Mouse (Mus musculus): ENCODE data around the gene Map2k5.

DNA sequence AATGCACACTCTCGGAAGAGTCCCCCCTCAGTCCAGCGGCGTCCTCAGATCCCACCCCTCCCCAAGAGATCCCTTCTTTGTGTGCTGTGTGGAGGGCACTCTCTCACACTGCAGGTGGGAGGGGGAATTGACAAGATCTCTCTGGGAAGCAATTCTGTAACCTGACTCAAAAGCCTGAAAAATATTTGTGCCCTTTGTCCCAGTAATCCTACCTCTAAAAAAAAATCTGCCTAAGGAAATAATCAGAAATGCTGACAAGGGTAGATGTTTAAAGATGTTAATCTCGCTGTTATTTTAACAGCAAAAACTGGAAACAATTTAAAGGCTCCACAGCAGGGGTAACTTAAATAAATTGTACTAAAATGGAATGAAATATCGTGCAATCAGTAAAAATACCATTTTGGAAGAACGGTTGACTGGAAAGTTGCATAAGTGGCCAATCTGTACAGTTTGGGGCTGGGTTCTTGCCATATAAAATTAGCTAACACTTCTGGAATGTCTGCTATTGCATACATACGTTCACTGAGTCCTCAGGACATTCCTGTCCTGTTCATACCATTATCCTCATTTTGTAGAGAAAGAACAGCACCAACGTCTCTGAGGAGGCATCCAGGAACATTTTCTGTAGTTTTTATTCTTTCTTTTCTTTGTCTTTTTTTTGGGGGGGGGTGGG, 255.4 kb downstream of the Map2k5 start:
- TF ChIP-seq POLR2A (IDR thresholded peaks at IDR 0.05; ENCODE audit: borderline replicate concordance, extremely low read depth, insufficient read depth, insufficient read length, poor library complexity, severe bottlenecking) = no peak
- TF ChIP-seq CTCF (IDR thresholded peaks at IDR 0.05; ENCODE audit: borderline replicate concordance, extremely low read depth, insufficient read depth, insufficient read length) = no peak

Data from brain, embryonic 14.5 days (tissue).